Mouse (Mus musculus) heart, embryonic 14.5 days (tissue): ENCODE data around the gene Ercc4. TPM values are rescaled to one million over a fixed set of nuclear protein-coding genes. Genes with fewer than 3 reads are reported as not detected.

Source experiments
- ATAC-seq: fragments of 200-750 bp; cut with Nextera tagmentation; 2 replicates; pipeline ENCODE4 v1.8.0; 2017; ENCODE audit warnings: low read depth, moderate TSS enrichment; ENCODE audit not compliant: insufficient number of reproducible peaks, insufficient read depth, low FRiP score
- H3K27ac ChIP-seq, 2 experiments: fragments of 200-500 bp in 1 of 2; fragments of 300-500 bp in 1 of 2; sonication (generic) in 1 of 2; replicated peaks in 1 of 2; 2 replicates each; pipeline ENCODE4 v1.5.1; 2012 to 2014; ENCODE audit warnings: low read depth in 2 of 2, low read length in 2 of 2, control low read depth in 1 of 2, mild to moderate bottlenecking in 1 of 2, mixed read lengths in 1 of 2; ENCODE audit not compliant: control insufficient read depth in 1 of 2, insufficient read depth in 1 of 2
- H3K27me3 ChIP-seq: fragments of 300-500 bp; sonication (generic); 2 replicates; pipeline ENCODE4 v1.6.1; 2014; ENCODE audit warnings: mild to moderate bottlenecking, low read length, control low read depth; ENCODE audit not compliant: control insufficient read depth, insufficient read depth
- H3K36me3 ChIP-seq: fragments of 300-500 bp; sonication (generic); 2 replicates; pipeline ENCODE4 v1.6.1; 2014; ENCODE audit warnings: mild to moderate bottlenecking, control low read depth, low read length, mixed read lengths; ENCODE audit not compliant: control insufficient read depth, insufficient read depth
- H3K4me1 ChIP-seq, 2 experiments: fragments of 200-500 bp in 1 of 2; fragments of 300-500 bp in 1 of 2; sonication (generic) in 1 of 2; 2 replicates each; pipeline ENCODE4 v1.6.1; 2012 to 2014; ENCODE audit warnings: low read length in 2 of 2, control low read depth in 1 of 2, mixed read lengths in 1 of 2; ENCODE audit not compliant: control insufficient read depth in 2 of 2, insufficient read depth in 2 of 2
- H3K4me2 ChIP-seq: fragments of 300-500 bp; sonication (generic); 2 replicates; pipeline ENCODE4 v1.6.1; 2014; ENCODE audit warnings: mild to moderate bottlenecking, low read length
- H3K4me3 ChIP-seq, 2 experiments: fragments of 200-500 bp in 1 of 2; fragments of 300-500 bp in 1 of 2; sonication (generic) in 1 of 2; 2 replicates each; pipeline ENCODE4 v1.5.1; 2012 to 2014; ENCODE audit warnings: low read length in 2 of 2, mild to moderate bottlenecking in 2 of 2, control low read depth in 1 of 2, low read depth in 1 of 2, moderate library complexity in 1 of 2; ENCODE audit not compliant: control insufficient read depth in 1 of 2, insufficient read depth in 1 of 2
- H3K9ac ChIP-seq: fragments of 300-500 bp; sonication (generic); 2 replicates; pipeline ENCODE4 v1.6.1; 2014; ENCODE audit warnings: mild to moderate bottlenecking, low read length
- H3K9me3 ChIP-seq: fragments of 300-500 bp; sonication (generic); 2 replicates; pipeline ENCODE4 v1.6.1; 2016; ENCODE audit warnings: low read length, control low read depth; ENCODE audit not compliant: control insufficient read depth
- WGBS: fragments of 180-500 bp; shearing (Covaris S2); extraction: QIAGEN DNeasy Blood & Tissue Kit; methylation state at CpG from one replicate; pipeline ENCODE4 v1.1.7; 2014; 5-methylcytosine and 5-hydroxymethylcytosine counted together
- polyA plus RNA-seq: library from polyadenylated mRNA; unstranded; fragments of >200 nt; fragmentation: Nextera tagmentation; extraction: Ambion mirVana; gene quantifications from 2 replicates; pipeline ENCODE4 v1.2.1, GENCODE M21; 2014

Gene Ercc4
- polyA plus RNA-seq, 1 experiment from 2014 or later = 11.1 TPM

DNA sequence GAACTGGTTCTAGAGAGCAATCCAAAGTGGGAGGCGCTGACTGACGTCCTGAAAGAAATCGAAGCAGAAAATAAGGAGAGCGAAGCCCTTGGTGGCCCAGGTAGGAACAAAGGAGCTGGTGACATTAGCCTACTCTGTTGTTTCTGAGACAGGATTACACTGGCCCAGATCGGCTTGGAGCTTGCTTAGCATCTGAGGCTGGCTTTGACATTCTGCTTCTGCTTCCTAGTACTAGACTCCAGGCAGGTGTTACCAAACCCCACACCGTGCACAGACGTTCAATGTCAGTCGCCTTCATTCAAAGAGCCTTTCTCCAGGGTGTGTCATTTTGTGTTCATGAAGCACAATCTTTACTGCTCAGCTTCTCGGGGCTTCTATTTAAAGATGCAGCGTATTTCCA, 18.1 kb downstream of the Ercc4 start:
- WGBS = 90% methylated on average over 10 of the region's 10 CpGs
- Histone ChIP-seq H3K9me3 (no peaks in the 10 kb centered on the region), H3K9ac (no peak overlapping the region), H3K4me2 (no peak overlapping the region), H3K4me3 (no peak overlapping the region), H3K36me3 (peaks cover 89% of the 10 kb centered on the region), H3K4me1 (no peaks in the 10 kb centered on the region), H3K27ac (no peak overlapping the region), H3K27me3 (no peaks in the 10 kb centered on the region)
- no peak for ATAC-seq

DNA sequence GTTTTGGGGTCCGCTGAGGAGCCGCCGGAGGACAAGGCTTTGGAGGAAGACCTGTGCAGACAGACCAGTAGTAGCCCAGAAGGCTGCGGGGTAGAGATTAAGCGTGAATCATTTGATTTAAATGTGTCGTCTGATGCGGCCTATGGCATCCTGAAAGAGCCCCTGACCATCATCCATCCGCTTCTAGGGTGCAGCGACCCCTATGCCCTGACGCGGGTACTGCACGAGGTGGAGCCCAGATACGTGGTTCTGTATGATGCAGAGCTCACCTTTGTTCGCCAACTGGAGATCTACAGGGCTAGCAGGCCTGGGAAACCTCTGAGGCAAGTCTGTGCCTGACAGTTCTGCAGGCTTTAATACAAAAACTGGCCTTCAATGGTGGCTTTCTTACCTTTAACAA, 20.9 kb downstream of the Ercc4 start:
- 39% methylated on average over 14 of the region's 14 CpGs for WGBS
- H3K27ac ChIP-seq = no peak overlapping the region
- no peak overlapping the region for H3K9ac ChIP-seq
- no peaks in the 10 kb centered on the region for H3K4me1 ChIP-seq
- H3K4me2 ChIP-seq = no peak overlapping the region
- H3K4me3 ChIP-seq = no peak overlapping the region
- peaks cover 70% of the 10 kb centered on the region for H3K36me3 ChIP-seq
- H3K27me3 ChIP-seq = no peaks in the 10 kb centered on the region
- no peaks in the 10 kb centered on the region for H3K9me3 ChIP-seq
- ATAC-seq = no peak

DNA sequence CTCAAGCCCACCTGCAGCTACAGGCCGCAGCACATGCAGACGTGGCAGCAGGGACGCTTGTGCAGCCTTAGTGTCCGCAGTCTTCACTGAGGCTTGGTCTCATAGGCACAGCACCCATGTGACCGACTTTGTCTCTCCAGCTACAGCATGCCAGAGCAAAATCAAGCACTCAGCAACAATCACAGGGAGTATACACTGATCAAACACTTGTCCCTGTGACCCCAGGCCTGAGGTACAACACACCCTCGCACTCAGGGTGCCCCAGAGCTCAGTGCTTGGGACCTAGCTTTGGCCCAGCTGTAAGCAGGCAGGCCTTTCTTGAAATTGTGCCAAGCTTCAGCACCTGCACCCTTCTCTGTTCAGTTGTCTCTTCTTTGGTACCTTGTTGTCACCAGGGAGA, 31.7 kb downstream of the Ercc4 start:
- H3K36me3 ChIP-seq = peaks cover 27% of the 10 kb centered on the region
- 89% methylated on average over 6 of the region's 6 CpGs for WGBS
- no peaks in the 10 kb centered on the region for H3K27me3 ChIP-seq
- no peaks in the 10 kb centered on the region for H3K9me3 ChIP-seq
- ATAC-seq = no peak
- no peak overlapping the region for H3K9ac ChIP-seq
- no peak overlapping the region for H3K27ac ChIP-seq
- no peaks in the 10 kb centered on the region for H3K4me1 ChIP-seq
- no peak overlapping the region for H3K4me2 ChIP-seq
- H3K4me3 ChIP-seq = no peak overlapping the region

DNA sequence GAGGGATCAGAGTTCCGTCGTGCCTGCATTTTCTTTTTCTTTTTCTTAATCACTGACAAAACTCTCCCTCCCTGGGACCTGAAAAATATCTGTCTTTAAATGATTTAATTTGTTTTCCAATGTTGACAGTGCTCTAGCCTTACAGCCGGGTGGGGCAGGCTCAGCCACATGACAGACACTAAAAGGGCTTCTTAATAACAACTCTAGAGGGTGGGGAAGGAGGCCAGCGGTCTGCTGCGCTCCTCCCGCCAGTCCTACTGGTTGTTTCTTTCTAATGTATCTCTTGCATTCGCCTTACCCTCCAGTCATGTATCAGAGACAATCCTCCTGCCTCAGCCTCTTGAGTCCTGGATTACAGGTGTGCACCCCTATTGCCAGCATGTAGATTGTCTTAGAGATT, 34.4 kb downstream of the Ercc4 start:
- Histone ChIP-seq H3K4me1 (no peaks in the 10 kb centered on the region), H3K36me3 (peaks cover 52% of the 10 kb centered on the region), H3K4me2 (no peak overlapping the region), H3K9ac (no peak overlapping the region), H3K27ac (no peak overlapping the region), H3K27me3 (no peaks in the 10 kb centered on the region), H3K4me3 (no peak overlapping the region), H3K9me3 (no peaks in the 10 kb centered on the region)
- 87% methylated on average over 7 of the region's 7 CpGs for WGBS
- ATAC-seq = no peak

DNA sequence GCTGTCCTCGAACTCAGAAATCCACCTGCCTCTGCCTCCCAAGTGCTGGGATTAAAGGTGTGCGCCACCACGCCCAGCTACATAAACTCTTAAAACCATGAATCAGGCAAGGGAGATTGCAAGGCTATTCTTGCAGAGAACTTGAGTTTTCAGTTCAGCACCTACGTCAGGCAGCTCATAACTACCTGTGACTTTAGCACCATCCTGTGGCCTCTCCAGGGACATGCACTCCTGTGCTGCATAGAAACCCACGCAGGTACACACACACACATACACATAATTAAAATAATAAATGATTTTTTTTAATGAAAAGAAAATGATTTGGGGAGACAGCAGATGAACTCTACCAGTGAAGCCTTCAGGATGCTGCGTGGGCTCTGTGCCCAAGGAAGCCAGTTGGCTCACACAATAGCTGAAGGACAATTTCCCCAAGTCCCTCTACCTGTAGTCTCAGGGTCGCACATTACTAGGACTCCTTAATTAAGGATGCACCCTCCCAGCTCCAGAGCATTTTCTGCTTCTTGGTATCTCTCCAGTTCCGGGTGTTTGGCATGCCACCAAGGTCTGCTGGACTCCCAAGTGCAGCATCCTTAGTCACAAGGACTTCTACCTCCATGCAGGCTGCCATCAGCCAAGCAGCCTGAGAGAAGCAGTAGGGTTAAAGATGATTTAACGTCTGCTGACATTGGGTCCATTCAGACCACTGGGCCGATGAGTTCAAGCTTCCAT, 35.4 kb downstream of the Ercc4 start:
- 92% methylated on average over 10 of the region's 10 CpGs for WGBS

DNA sequence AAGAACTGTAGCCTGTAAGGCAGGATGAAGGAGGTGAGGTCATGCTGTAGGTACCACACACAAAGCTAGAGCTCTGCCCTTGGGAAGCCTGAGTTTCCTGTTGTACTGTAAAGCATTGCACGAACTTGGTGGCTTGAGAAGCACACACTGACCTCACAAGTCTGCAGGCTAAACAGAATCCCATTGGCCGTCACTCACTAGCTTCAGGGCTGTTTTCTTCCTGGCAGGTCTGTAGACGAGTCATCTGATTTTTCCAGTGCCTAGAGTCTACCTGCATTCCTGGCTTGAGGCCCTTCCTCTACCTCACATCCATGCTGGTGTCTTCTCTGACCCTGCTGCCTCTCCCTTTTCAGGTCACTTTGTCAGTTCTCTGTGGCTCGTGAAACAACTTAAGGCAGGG, 36.7 kb downstream of the Ercc4 start:
- Histone ChIP-seq H3K4me3 (no peak overlapping the region), H3K27me3 (no peaks in the 10 kb centered on the region), H3K9ac (no peak overlapping the region), H3K4me2 (no peak overlapping the region), H3K36me3 (peaks cover 56% of the 10 kb centered on the region), H3K9me3 (no peaks in the 10 kb centered on the region), H3K27ac (no peak overlapping the region), H3K4me1 (no peaks in the 10 kb centered on the region)
- ATAC-seq = no peak
- WGBS = 77% methylated on average over 4 of the region's 4 CpGs

More for the DNA sequence above, 35.4 kb downstream of the Ercc4 start:
- Histone ChIP-seq H3K27me3 (no peaks in the 10 kb centered on the region), H3K9me3 (no peaks in the 10 kb centered on the region), H3K4me1 (no peaks in the 10 kb centered on the region), H3K9ac (no peak overlapping the region), H3K4me2 (no peak overlapping the region), H3K27ac (no peak overlapping the region), H3K36me3 (peaks cover 61% of the 10 kb centered on the region), H3K4me3 (no peak overlapping the region)
- no peak for ATAC-seq

DNA sequence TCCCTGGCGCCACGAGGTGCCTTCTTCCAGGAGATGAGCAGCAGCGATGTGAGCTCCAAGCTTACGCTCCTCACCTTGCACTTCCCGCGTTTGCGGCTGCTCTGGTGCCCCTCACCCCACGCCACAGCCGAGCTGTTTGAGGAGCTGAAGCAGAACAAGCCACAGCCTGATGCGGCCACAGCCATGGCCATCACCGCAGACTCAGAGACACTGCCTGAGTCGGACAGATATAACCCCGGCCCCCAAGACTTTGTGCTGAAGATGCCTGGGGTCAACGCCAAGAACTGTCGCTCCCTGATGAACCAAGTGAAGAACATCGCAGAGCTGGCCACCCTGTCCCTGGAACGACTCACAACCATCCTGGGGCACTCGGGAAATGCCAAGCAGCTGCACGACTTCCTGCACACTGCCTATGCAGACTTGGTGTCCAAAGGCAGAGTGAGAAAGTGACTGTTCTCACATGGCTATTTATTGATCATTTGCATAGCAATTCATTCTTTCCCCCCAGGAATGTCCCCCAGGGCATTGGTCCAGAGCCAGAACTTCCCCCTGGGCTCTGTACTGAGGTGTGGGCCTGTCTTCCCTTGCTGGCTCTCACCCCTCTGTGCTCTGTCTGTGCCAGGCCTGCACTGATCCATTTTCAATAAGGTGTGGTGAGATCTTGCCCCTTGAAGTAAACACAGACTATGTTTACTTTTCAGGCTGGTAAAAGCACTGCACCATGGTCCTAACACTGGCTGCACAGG, 38.5 kb downstream of the Ercc4 start:
- Histone ChIP-seq H3K9me3 (no peaks in the 10 kb centered on the region), H3K27me3 (no peaks in the 10 kb centered on the region), H3K4me1 (no peaks in the 10 kb centered on the region), H3K27ac (no peak overlapping the region), H3K4me2 (no peak overlapping the region), H3K9ac (no peak overlapping the region), H3K36me3 (peaks cover 52% of the 10 kb centered on the region), H3K4me3 (no peak overlapping the region)
- WGBS = 87% methylated on average over 19 of the region's 19 CpGs
- no peak for ATAC-seq
